Mouse (Mus musculus) heart, postnatal 0 days (tissue): ENCODE data around the gene Zswim5.

Source experiments
- CTCF ChIP-seq: IDR thresholded peaks from 2 replicates; pipeline ENCODE4 v1.5.1; 2016; ENCODE audit warnings: antibody characterized with exemption, control low read depth, low read depth
- EP300 ChIP-seq: IDR thresholded peaks from 2 replicates; pipeline ENCODE4 v1.6.1; 2016; ENCODE audit warnings: antibody characterized with exemption, low read depth

DNA sequence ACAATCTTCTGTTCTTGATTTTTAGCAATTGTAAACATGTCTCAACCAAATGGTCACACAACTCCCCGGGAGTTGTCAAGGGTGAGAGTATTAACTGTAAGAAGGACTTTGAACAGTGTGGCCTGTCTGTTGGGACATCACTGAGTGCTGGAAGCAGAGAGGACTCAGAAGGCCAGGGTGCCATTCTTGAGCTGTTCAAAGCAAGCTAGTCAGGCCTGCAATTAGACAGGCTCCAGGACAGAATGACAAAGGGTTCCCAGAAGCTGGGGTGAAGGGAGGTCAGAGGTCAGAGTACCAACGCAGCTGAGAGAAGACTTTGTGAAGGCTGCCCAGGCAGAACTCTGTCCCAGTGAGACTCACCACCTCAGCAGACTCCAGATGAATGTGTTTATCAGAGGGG lies 38.2 kb upstream of the Zswim5 start:
- TF ChIP-seq CTCF: no peak
- no peak for TF ChIP-seq EP300
